Mouse (Mus musculus): ENCODE results near the gene Mto1.
"Not testable (repeated sequence)": the region's sequence is repeated elsewhere in the genome, so short reads cannot be mapped to it uniquely, and the experiment has no call there.

Mto1 gene

GRCm38 (mm10) chr9:78476531-78477020, 28.6 kb downstream of the Mto1 start:
- DNase-seq = peak; percentile 13

DNA sequence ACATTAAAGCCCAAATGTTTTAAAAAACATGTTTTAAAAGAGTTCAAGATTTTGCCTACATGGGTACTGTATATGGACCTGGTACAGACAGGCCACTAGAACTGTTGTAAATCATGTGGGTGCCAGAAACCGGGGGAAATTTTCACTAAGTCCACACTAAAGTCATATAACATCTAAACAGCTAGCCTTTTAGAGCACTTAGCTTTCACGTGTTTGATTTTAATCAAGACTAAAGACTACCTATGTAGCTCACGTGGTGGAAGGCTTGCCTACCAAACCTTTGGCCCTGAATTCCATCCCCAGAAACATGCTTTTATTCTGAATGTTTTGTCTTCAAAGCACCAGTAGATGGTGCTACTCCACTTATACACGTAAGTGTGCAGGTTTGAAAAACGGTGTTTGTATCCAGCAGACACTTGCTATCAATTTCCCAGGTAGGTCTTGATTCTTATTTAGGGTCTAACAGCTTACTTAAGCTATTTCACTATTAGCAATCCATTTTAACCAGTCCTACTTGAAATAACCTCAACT, 29.1 kb downstream of the Mto1 start:
- DNase-seq = no peak

DNA sequence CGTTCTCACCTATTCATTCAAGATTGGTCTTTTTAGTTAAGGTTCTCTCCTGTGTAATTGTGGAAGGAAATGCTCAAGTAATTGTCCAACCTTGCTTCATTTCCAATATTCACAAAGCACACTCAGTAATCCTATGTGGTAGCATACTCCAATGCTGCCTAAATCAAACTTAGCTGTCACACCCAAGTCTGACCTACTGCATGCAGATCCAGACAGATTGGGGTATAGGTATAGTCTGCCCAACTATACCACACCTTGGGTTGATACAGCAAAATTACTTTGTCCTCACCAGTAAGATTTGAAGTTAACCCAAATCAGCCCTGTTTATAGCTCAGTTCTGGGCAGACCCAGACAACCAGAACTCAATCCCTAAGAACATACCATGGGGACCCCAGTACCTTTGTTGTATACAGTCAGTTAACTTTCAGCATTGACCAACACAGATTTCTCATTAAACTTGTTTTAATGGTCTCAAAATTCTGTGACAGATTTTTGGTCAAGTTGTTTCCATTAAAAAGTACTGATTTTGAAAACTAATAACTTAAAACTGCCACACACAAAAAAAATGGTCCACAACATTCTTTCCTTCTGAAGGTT, 30.1 kb downstream of the Mto1 start:
- DNase-seq = not testable (repeated sequence)

DNA sequence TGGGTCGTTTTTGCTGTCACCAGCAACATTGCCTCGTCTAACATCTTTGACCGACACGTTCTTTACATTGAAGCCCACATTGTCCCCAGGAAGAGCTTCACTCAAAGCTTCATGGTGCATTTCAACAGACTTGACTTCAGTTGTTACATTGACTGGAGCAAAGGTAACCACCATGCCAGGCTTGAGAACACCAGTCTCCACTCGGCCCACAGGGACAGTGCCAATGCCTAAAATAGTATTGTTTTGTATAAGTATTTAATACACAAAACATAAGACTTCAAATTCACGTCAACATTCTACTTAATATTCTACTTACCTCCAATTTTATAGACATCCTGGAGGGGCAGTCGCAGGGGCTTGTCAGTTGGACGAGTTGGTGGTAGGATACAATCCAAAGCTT, 31.3 kb downstream of the Mto1 start:
- DNase-seq = not testable (repeated sequence)

- not testable (repeated sequence) for DNase-seq
Measured at GRCm38 (mm10) chr9:78480227-78480626, 32.2 kb downstream of the Mto1 start.

DNA sequence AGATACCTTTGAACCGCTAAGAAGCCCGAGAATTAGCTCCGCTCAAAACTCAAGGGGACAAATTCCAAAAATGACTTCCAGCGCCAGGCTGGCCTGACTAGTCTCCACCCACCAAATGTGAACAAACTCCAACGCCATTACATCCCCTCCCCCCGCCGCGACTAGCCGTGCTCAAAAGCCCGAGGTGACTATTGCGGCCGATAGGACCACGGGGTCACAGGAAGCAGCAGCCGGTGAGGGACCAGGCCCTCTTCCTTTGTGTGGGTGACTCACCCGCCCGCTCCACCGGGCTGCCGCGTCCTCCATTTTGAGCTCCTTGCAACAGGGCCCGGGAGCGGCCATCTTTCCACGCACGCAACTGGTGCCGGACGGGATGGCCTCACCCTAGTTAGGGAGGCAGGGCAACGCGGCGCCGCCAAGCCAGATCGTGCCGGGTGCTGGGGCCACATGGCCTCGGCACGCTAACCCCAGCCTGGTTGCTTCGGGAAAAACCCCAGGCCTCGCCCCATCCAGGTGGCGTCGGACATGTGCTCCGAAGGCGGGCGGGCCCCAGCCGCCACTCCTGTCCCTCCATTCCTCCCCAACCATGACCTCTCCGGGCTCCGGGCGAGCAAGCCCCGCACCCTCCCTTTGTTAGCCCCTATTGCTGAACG, 32.8 kb downstream of the Mto1 start:
- DNase-seq = peak; percentile 82

DNA sequence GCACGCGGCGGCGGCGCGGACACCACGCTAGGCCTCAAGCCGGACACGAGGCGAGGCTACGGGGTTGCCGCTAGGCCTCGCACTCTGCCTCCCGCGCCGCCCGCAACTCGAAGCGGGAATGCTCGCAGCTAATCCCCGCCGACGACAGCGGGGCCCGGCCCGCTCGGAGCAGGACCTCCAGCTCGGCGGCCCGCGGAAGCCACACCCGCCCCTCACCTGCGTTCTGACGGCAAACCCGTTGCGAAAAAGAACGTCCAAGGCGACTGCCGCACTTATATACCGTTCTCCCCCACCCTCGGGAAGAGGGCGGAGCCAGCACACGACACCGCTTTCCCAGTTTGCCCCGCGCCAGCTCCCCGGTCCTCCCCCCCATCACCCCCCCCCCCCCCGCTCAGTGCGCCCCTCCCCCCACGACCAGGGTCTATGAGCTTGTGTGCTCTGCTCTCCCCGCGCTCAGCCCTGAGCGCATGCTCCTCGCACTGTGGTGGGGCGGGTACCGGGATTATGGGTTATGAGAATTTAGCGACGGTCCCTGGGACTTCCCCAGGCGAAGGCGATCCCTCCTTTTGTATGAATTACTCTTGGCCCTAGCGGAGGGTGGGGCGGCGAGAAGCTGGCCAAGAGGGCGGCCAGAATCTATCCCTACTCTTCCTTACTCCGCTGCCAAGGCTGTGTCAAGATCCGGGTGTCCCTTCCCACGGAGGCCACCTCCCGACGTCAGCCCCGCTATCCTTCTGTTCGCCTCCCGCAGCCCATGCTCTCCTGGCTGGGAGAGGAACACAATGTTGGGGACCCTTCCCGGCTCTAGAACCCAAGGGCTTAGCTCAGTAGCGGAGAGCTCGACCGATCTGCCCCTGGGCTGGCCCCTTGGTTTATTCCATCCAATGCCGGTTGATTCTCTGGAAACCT, 33.7 kb downstream of the Mto1 start:
- DNase-seq = peak; percentile 96

DNA sequence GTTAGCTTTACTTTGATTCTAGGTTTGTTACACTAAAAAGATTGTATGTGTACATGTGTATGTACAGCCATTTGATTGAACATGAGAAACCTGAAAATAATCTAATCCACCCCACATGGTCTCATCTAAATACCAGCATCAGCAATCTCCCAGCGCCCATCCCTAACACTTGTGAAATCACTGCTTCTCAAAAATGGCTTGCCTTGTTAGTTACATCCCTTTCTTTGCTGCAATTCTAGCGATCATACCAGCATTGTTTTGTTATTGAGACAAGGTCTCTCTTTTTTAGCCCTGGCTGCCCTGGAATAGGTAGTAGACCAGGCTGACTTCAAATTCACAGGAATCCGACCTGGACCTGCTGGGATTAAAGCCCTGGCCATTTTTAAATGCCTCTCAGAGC, 34.4 kb downstream of the Mto1 start:
- DNase-seq = no peak

DNA sequence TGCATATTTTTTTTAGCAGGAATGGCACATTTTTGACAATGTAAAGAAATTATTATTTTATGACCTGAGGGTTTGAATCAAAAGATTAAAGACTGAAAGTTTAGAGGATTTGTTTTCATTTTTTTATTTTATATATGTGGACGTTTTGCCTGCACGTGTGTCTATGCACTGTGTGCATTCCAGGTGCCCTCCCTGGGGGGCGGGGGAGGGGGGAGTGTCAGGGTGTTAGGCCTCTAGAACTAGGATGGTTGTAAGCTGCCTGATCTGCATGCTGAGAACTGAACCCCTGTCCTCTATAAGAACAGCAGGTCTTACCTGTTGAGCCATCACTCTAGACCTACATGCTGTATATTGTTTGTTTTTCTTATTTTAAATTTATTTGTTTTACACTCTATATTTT, 36.7 kb downstream of the Mto1 start:
- no peak for DNase-seq

DNA sequence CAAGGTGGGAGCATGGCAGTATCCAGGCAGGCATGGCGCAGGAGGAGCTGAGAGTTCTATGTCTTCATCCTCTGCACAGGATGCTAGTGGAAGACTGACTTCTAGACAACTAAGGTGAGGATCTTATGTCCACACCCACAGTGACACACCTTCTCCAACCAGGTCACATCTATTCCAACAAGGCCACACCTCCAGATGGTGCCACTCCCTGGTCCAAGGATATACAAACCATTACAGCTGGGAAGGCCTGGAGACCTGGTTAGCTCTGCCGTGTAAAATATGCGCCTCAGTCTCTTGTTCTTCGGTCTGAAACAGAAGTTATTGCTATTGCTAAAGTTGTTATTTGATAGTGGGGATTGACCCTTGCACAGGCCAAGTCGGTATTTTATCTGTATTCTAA, 40.0 kb downstream of the Mto1 start:
- DNase-seq = not testable (repeated sequence)

GRCm38 (mm10) chr9:78488890-78489420, 40.9 kb downstream of the Mto1 start, which contains the start of gene Eef1a1:
Gene Eef1a1, minus strand, starts transcription at chr9:78489151.
- DNase-seq = peak; percentile 76

- DNase-seq = no peak
Measured at GRCm38 (mm10) chr9:78491169-78491568, 43.2 kb downstream of the Mto1 start.

- DNase-seq = no peak
Measured at GRCm38 (mm10) chr9:78492254-78492653, 44.2 kb downstream of the Mto1 start.

DNA sequence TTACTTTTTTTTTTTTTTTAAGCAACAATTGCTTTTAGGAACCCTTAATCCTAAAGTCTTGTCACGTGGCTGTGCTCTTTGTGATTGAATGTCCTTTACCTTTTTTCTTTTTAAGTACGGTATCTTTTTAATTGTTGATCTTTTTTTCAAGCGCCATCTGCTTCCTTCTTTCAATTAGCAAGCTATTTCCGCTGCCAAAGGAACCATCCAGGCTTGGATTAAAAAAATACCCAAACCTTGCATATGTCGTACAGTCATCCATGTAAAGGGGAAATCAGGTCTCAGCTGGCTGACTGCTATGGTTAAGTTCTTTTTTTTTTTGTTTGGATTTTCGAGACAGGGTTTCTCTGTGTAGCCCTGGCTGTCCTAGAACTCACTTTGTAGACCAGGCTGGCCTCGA, 45.2 kb downstream of the Mto1 start:
- DNase-seq = no peak

- no peak for DNase-seq
Measured at GRCm38 (mm10) chr9:78500386-78500785, 52.4 kb downstream of the Mto1 start.

- DNase-seq = no peak
Measured at GRCm38 (mm10) chr9:78501284-78501683, 53.3 kb downstream of the Mto1 start.

DNA sequence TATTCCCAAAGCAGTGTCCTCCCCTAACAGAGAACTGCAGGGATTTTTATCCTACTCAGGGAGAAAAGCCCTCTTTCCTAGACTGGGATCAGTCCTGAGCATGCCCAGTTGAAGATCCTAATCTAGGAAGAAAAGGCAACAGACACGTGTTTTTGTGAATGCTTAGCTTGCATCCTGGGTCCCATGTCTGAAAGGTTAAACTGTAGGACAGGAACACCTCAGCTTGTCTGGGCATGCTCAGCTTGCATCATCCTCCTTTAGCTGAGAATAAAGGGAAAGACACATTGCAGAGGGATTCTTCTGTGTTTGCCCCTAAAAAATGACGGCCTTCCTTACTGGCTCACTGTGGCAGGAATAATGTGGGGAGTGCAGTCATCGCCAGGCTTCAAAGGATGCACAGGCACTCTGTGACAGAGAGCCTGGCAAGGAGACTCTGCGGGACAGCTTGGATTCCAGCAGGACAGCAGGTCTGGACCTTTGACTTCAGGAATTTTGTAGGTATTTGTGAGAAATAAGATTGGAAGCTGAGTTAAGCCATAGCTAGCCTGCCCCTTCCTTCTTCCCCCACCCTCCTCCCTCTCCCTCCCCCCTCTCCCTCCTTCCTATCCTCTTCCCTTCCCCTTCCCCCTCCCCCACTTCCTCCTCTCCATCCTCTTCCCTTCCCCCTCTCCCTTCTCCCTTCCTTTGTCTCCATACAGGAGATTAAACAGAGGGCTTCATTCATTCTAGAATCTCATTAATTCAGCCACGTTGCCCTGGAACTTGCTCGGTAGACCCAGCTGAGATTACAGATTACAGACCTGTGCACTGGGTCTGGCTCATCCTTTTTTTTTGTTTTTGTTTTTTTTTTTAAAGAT, 55.4 kb downstream of the Mto1 start:
- no peak for DNase-seq

DNA sequence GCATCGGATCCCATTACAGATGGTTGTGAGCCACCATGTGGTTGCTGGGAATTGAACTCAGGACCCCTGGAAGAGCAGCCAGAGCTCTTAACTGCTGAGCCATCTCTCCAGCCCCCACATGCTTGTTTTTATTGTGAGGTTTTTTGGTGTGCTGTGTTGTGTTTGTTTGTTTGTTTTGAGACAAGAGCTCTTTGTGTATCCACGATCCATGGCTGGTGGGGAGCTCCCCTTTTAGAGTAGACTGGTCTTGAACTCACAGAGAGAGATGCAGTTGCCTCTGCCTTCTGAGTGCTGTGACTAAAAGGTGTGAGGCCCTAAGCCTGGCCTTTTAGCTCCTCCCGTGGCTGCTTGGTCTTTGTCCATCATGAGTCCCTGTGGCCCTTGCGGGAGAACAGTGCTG, 56.1 kb downstream of the Mto1 start:
- no peak for DNase-seq

- DNase-seq = no peak
Measured at GRCm38 (mm10) chr9:78504679-78505078, 56.7 kb downstream of the Mto1 start.

DNA sequence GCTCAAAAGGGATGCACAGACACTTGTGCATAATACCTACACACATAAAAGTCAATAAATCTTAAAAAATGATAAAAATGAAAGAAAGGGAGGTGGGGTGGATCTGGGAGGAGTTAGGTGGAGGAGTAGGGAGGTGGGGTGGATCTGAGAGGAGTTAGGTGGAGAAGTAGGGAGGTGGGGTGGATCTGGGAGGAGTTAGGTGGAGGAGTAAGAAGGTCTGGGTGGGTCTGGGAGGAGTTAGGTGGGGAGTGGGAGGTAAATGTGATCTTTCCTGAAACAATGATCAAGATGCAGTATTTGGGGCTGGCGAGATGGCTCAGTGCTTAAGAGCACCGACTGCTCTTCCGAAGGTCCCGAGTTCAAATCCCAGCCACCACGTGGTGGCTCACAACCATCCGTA, 57.2 kb downstream of the Mto1 start:
- DNase-seq = no peak

GRCm38 (mm10) chr9:78506002-78506721, 58.2 kb downstream of the Mto1 start:
- peak; percentile 67 for DNase-seq
